Mouse (Mus musculus) embryo, embryonic 11 days (tissue): ENCODE data around the gene Pla2g16.

Source experiments
- DNase-seq: peaks from one replicate; pipeline ENCODE4 v3.0.0-alpha.2; 2015

Gene Pla2g16

GRCm38 (mm10) chr19:7557328-7557822, at the start of gene Pla2g16:
Pla2g16 (plus strand) TSS chr19:7557459.
- DNase-seq: peak; percentile 84

DNA sequence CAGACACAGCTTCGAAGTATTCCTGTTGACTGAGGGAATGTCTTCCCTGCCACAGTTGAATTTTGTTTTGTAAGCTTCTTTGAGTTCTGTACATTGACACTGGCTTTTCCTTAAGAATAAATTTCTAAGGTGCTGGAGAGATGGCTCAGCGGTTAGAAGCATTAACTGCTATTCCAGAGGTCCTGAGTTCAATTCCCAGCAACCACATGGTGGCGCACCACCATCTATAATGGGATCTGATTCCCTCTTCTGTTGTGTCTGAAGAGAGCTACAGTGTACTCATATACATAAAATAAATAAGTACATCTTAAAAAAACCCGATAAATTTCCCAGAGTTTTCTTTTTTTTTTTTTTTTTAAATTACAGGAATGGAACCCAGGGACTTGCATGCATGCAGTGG, 49.2 kb upstream of the Pla2g16 start:
- DNase-seq: no peak

- DNase-seq: no peak
These were observed 40.8 kb upstream of the Pla2g16 start for GRCm38 (mm10) chr19:7516437-7516836.

GRCm38 (mm10) chr19:7521619-7522018, 35.6 kb upstream of the Pla2g16 start:
- DNase-seq: no peak

GRCm38 (mm10) chr19:7522856-7523255, 34.4 kb upstream of the Pla2g16 start:
- DNase-seq: no peak

GRCm38 (mm10) chr19:7523292-7523691, 34.0 kb upstream of the Pla2g16 start:
- DNase-seq: no peak

DNA sequence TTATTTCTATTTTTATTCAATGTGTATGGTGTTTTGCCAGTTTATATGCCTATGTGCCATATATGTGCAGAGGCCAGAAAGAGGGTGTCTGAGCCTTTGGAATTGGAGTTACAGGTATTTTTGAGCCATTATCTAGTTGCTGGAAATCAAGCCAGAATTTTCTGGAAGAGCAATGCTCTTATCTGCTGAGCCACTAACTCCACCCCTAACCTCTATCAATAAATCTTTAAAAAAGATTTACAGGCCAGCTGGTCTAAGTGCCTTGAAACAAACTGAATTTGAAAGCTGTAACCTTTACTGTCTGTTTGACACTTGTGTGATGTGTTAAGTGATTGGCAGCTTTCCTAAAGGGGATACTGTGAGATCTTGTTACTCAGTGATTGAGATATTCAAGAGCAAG, 33.5 kb upstream of the Pla2g16 start:
- DNase-seq: no peak

- DNase-seq: no peak
These were observed 32.4 kb upstream of the Pla2g16 start for GRCm38 (mm10) chr19:7524879-7525278.

DNA sequence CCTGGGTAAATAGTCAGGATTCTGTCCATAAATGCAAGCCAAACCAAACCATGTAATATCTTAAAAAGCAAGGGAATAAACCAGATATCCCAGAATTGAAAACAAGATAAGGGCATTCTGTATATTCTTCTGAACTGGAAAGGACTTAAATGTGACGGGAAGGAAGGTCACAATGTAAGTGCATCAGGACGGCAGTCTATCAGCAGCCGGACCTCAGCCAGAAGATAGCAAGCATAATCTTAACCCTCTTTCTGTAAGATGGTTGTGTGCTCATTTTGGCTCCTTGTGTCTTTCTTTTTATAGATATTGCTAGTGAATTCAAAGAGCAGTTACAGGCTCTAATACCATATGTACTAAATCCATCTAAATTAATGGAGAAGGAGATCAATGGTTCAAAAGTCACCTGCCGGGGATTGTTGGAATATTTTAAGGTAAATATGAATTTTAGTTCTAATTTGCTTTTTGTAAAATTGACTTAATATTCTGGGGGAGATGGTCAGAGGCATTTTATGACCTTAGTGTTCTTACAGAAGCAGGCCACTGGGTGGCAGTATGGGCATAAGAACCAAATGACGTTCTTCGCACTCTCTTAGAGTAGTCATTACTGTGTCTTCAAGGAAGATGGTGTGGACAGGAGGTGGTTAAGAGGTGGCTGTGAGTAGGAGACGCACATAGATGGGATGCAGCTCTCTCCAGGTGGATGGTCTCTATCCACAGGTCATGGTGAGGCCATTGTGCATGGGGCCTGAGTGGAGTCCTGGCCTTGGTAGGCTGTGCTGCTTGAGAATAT, 28.4 kb upstream of the Pla2g16 start:
- DNase-seq: peak; percentile 75

GRCm38 (mm10) chr19:7531906-7532305, 25.4 kb upstream of the Pla2g16 start:
- no peak for DNase-seq

DNA sequence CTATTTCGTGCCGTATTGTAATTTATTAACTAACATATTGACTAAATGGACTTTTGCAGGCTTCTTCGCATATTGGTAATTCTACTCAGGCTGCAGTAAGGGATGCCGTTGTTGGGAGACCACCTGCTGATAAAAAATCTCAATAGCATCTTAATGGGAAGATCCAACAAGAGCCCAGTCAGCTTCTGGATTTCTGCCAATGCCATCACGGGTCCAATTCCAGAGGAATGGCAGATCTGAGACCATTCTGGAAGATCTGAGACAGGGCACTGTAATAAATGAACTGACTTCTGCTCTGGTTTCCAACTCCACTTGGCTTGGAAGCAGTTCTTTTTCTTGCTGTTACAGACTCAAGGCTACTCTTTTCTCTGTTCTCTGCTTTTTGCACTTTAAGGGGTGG, 23.4 kb upstream of the Pla2g16 start:
- no peak for DNase-seq

GRCm38 (mm10) chr19:7548924-7549323, 8.3 kb upstream of the Pla2g16 start:
- no peak for DNase-seq

GRCm38 (mm10) chr19:7551550-7552300, 5.5 kb upstream of the Pla2g16 start:
- no peak for DNase-seq

- DNase-seq: no peak
These were observed 5.0 kb upstream of the Pla2g16 start for GRCm38 (mm10) chr19:7552301-7552673.

GRCm38 (mm10) chr19:7553441-7553840, 3.8 kb upstream of the Pla2g16 start:
- DNase-seq: no peak

- no peak for DNase-seq
These were observed 2.4 kb upstream of the Pla2g16 start for GRCm38 (mm10) chr19:7554881-7555280.

- DNase-seq: no peak
These were observed 618 bp upstream of the Pla2g16 start for GRCm38 (mm10) chr19:7556641-7557040.

- no peak for DNase-seq
These were observed 585 bp downstream of the Pla2g16 start for GRCm38 (mm10) chr19:7557844-7558243.

DNA sequence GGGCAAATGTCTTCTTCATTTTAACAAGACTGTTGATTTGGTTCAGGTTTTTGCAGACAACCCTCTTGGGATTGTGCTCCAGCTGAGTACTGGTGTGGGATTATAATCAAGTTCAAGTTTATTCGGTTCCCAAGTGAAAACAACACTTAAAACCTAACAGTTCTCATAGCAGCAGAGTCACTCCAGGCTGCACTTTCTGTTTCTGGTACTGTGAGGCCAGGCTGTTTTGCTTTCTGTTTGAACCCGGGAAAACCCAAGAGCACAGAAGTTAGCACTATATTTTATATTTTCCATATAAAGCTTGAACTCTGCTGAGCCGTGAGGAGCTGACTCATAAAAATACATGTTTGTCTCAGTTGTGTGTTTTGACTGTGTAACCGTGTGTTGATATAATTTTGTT, 1.4 kb downstream of the Pla2g16 start:
- DNase-seq: no peak

- DNase-seq: no peak
These were observed 2.7 kb downstream of the Pla2g16 start for GRCm38 (mm10) chr19:7559986-7560385.

- no peak for DNase-seq
These were observed 4.2 kb downstream of the Pla2g16 start for GRCm38 (mm10) chr19:7561456-7561855.

DNA sequence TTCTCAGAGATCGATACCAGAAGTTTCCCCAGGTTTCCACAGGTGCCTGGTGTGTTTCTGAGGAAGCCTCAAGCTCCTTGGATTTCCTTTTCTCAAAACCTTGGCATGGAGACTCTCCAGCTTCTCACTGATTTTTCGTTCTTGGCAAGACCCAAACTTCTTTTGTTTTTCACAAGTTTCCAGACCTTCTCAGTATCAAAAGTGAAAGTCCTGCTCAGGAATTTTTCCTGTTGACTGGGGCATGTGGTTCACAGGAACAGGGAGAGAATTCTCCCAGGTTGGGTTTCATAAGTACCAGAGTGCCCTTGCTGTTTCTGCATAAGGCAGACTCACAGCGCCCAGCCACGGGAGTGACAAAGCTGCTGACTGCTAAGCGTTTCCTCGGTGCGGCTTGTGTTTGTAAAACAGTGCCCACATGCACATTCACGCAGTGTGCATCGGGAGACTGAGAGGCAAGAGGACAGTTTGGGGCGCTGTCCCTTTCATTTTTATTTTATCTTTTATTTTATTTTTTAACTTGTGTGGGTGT, 5.4 kb downstream of the Pla2g16 start:
- DNase-seq: no peak

DNA sequence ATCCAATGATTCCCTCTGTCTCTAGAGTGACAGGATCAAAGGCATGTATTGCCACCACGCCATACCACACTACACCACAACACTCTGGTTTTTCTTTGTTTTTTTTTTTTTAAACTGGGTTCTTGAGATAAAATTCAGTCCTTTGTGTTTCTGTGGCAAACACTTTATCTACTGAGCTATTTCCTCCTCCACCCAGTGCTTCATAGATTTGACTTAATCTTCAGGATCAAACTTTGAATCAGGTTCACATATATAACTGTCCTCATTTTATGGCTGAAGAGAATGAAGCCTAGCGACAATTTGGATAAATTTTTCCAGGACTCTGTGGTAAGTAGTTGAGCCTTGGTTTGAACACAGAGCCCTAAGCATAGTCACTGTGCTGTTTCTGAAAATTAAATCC, 6.4 kb downstream of the Pla2g16 start:
- DNase-seq: no peak

DNA sequence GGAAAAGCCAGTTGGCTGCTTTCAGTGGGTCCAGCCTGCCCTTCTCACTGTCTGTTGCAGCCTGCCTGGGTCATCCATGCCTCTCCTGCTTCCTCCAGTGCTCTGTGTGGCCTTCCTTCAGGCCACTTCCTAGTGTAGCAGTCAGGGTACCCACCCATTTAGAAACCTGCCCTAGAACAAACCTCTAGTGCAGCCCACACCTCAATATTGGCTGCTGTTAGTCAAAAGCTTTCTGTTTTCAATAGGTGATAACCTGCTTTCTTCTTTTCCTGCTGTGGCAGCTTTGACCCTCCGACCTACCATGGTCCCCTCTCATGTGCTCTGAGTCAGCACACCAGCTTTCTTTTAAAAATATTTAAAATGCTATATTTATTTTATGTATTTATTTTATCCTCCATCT, 7.2 kb downstream of the Pla2g16 start:
- no peak for DNase-seq
